Mouse (Mus musculus): ENCODE data around the gene Oxnad1. TPM values are rescaled to one million over a fixed set of nuclear protein-coding genes. Genes with fewer than 3 reads are reported as not detected.
"Not testable (repeated sequence)": the region's sequence is repeated elsewhere in the genome, so short reads cannot be mapped to it uniquely, and the experiment has no call there.

Gene Oxnad1
- polyA plus RNA-seq, 1 experiment from 2014 or later, result 29.0 TPM

DNA sequence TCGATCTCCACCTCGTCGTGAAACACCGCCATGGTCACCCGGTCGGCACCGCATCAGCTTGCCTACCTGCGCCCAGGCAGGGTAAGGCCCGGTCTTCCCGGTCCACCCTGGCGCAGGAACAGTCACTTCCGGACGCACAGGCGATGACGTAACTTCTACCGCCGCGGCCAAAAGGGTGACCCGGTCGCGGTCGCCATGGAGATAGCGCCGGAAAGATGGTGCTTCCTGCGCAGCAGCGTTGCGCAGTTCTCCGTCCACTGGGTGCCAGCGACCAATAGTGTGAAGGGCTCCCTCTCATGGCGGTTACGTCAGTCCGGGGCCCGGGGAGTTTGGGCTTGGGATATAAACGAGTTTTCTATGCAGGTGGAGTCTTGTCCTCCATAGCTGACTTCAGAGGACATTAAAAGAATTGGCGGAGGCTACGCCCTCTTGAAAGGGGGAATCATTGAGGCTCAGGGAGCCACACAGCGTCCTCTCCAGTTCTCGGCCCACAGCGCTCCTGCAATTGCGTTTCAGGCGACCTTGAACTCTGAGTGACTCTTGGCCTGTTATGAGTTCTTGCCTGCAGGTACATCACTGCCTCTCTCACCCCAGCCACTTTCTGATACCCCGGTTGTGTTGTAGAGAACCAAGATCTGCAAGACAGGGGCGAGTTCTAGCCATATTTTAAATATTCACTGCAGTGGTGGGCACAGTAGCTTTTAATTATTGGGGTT lies 470 bp downstream of the Oxnad1 start, which contains the start of gene Dph3:
Dph3 (minus strand) TSS at position 244 of the 716 bp plus-strand sequence.
- H3K4me3 ChIP-seq (ENCODE audit: low read length), result peak within 1 kb of the TSS; percentile 68
- H3K27me3 ChIP-seq (replicated peaks; ENCODE audit: control insufficient read depth, insufficient read depth, low read length), result no peaks in the 10 kb centered on the region
- under 1% methylated on average over 43 of the region's 43 CpGs for WGBS
- peak within 1 kb of the TSS; percentile 88 for H3K27ac ChIP-seq (ENCODE audit: low read depth, low read length)
- peaks cover 15% of the 10 kb centered on the region for H3K36me3 ChIP-seq (ENCODE audit: control insufficient read depth, insufficient read depth, low read length)
- H3K9me3 ChIP-seq (ENCODE audit: control insufficient read depth, low read length), result no peaks in the 10 kb centered on the region
- H3K4me1 ChIP-seq (ENCODE audit: control insufficient read depth, insufficient read depth, low read depth, low read length), result peaks cover 19% of the 10 kb centered on the region
- peak within 1 kb of the TSS; percentile 82 for H3K4me2 ChIP-seq (ENCODE audit: low read length)
- H3K9ac ChIP-seq (ENCODE audit: low read depth, low read length), result peak within 1 kb of the TSS; percentile 72
- ATAC-seq, result peak; percentile 99

DNA sequence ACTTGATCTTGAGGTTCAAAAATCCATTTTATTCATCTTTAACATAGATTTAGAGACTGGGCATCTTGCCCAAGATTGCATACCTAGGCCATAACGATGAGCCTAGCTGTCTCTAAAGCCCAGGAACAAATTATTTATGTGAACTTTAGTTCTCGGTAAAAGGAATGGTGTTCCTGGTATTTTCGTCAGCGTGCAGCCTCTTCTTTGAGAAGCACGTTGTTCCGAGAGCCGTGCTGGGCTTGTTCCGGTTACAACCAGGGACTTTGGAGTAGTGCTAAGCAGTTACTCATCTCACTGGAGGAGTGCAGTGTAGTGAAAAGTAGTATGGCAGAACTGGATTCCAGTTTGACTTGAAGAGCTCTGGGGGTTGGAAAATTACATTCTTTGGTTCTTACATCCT lies 1.1 kb downstream of the Oxnad1 start:
- Histone ChIP-seq H3K9me3 (ENCODE audit: control insufficient read depth, low read length) (no peaks in the 10 kb centered on the region), H3K27ac (ENCODE audit: low read depth, low read length) (peak overlapping the region; percentile 88; the same call in 1 of the 2 replicates), H3K4me1 (ENCODE audit: control insufficient read depth, insufficient read depth, low read depth, low read length) (peaks cover 19% of the 10 kb centered on the region), H3K36me3 (ENCODE audit: control insufficient read depth, insufficient read depth, low read length) (peaks cover 15% of the 10 kb centered on the region), H3K4me2 (ENCODE audit: low read length) (peak overlapping the region; percentile 82), H3K4me3 (ENCODE audit: low read length) (peak overlapping the region; percentile 68), H3K9ac (ENCODE audit: low read depth, low read length) (peak overlapping the region; percentile 72), H3K27me3 (replicated peaks; ENCODE audit: control insufficient read depth, insufficient read depth, low read length) (no peaks in the 10 kb centered on the region)
- no peak for ATAC-seq
- WGBS, result 27% methylated on average over 8 of the region's 8 CpGs

DNA sequence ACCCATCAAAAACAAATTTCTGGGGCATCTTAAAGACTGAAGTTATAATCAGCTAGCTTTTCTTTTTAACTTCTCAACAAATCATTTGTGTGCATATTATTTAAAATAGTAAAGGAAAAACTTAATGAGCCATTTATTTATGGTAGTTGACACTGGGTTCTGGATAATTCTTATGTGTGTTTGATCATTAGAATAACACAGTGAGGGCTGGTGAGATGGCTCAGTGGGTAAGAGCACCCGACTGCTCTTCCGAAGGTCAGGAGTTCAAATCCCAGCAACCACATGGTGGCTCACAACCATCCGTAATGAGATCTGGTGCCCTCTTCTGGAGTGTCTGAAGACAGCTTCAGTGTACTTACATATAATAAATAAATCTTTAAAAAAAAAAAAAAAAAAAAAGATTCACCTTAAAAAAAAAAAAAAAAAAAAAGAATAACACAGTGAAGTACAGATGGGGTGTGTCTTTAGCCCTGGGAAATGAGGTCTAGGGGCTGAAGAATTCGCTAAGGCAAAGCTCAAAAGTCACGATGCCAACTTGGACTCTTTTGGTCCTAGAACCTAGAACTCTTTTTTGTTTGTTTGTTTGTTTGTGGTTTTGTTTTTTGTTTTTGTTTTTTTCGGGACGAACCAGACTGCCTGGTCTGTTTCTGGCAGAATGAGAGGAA lies 2.5 kb downstream of the Oxnad1 start:
- not testable (repeated sequence) for H3K27me3 ChIP-seq (replicated peaks; ENCODE audit: control insufficient read depth, insufficient read depth, low read length); ATAC-seq; H3K4me2 ChIP-seq (ENCODE audit: low read length); H3K4me3 ChIP-seq (ENCODE audit: low read length); H3K9me3 ChIP-seq (ENCODE audit: control insufficient read depth, low read length); H3K27ac ChIP-seq (ENCODE audit: low read depth, low read length); H3K36me3 ChIP-seq (ENCODE audit: control insufficient read depth, insufficient read depth, low read length); H3K9ac ChIP-seq (ENCODE audit: low read depth, low read length)
- H3K4me1 ChIP-seq (ENCODE audit: control insufficient read depth, insufficient read depth, low read depth, low read length), result peaks cover 19% of the 10 kb centered on the region
- 92% methylated on average over 7 of the region's 7 CpGs for WGBS

DNA sequence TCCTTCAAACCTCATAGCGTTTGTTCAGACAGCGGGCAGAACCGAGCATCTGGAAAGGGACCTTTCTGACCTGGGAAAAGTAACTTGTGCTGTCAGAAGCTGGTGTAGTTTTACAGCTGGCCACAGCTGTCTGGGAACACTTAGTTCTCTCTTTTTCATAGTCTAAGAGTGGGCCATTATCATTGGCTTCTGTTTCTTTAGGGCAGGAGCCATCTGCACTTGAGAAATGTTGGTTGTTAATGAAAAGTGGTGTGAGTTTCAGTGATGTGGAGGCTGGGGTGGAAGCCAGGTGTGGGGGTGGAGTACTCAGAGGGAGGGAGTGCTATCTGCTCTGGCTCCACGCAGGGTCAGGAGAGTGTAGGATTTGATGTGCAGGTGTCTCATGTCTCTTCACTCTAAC lies 6.0 kb downstream of the Oxnad1 start:
- Histone ChIP-seq H3K36me3 (ENCODE audit: control insufficient read depth, insufficient read depth, low read length) (peaks cover 11% of the 10 kb centered on the region), H3K9me3 (ENCODE audit: control insufficient read depth, low read length) (no peaks in the 10 kb centered on the region), H3K27ac (ENCODE audit: low read depth, low read length) (no peak overlapping the region), H3K4me3 (ENCODE audit: low read length) (no peak overlapping the region), H3K9ac (ENCODE audit: low read depth, low read length) (no peak overlapping the region), H3K27me3 (replicated peaks; ENCODE audit: control insufficient read depth, insufficient read depth, low read length) (no peaks in the 10 kb centered on the region), H3K4me1 (ENCODE audit: control insufficient read depth, insufficient read depth, low read depth, low read length) (peaks cover 12% of the 10 kb centered on the region), H3K4me2 (ENCODE audit: low read length) (no peak overlapping the region)
- ATAC-seq, result no peak
- WGBS, result 82% methylated on average over 4 of the region's 4 CpGs

DNA sequence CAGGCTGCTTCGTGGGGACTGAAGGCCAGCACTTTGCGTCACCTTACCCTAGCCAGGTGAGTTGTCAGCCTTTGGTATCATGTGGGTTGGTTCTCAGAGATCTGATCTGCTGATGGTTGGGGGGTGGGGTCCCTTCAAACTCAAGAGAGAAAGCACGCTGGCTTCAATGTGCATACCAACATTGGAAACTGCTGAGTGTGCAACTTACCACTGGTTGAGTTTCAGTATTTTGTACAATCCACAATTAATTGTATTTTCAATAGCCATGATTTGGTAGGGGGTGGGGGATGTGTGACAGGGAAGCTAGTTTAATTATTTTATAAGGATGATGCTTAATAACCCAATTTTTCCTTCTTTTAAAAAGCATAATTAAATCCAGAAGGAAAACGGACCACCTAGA lies 6.5 kb downstream of the Oxnad1 start:
- Histone ChIP-seq H3K9me3 (ENCODE audit: control insufficient read depth, low read length) (no peaks in the 10 kb centered on the region), H3K4me2 (ENCODE audit: low read length) (no peak overlapping the region), H3K4me1 (ENCODE audit: control insufficient read depth, insufficient read depth, low read depth, low read length) (peaks cover 6% of the 10 kb centered on the region), H3K36me3 (ENCODE audit: control insufficient read depth, insufficient read depth, low read length) (peaks cover 13% of the 10 kb centered on the region), H3K9ac (ENCODE audit: low read depth, low read length) (no peak overlapping the region), H3K27ac (ENCODE audit: low read depth, low read length) (no peak overlapping the region), H3K4me3 (ENCODE audit: low read length) (no peak overlapping the region), H3K27me3 (replicated peaks; ENCODE audit: control insufficient read depth, insufficient read depth, low read length) (no peaks in the 10 kb centered on the region)
- no peak for ATAC-seq
- 91% methylated on average over 4 of the region's 4 CpGs for WGBS

DNA sequence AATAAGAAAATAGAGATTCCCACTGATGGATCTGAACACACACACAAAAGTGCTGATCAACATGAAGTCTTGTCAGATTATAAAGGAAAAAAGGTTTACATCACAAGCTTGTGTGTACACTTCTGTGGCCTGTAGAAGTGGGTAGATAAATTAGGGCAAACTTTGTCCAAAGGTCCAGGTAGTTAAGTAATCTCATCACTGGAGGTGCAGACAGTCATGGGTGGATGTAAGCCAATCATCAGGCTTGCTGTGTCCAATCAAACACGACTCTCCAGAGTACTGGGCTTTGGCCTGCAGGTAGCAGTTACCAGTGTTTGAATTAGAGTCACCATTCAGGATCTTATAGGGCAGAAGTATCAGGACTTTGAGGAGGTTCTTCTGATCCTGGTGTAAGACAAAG lies 7.8 kb downstream of the Oxnad1 start:
- 81% methylated on average over 1 of the region's 1 CpGs for WGBS
- Histone ChIP-seq H3K4me3 (ENCODE audit: low read length) (no peak overlapping the region), H3K27ac (ENCODE audit: low read depth, low read length) (no peak overlapping the region), H3K4me2 (ENCODE audit: low read length) (no peak overlapping the region), H3K9me3 (ENCODE audit: control insufficient read depth, low read length) (no peaks in the 10 kb centered on the region), H3K9ac (ENCODE audit: low read depth, low read length) (no peak overlapping the region; the same call in 1 of the 2 replicates), H3K27me3 (replicated peaks; ENCODE audit: control insufficient read depth, insufficient read depth, low read length) (no peaks in the 10 kb centered on the region), H3K36me3 (ENCODE audit: control insufficient read depth, insufficient read depth, low read length) (peaks cover 24% of the 10 kb centered on the region), H3K4me1 (ENCODE audit: control insufficient read depth, insufficient read depth, low read depth, low read length) (no peaks in the 10 kb centered on the region)
- ATAC-seq, result no peak

DNA sequence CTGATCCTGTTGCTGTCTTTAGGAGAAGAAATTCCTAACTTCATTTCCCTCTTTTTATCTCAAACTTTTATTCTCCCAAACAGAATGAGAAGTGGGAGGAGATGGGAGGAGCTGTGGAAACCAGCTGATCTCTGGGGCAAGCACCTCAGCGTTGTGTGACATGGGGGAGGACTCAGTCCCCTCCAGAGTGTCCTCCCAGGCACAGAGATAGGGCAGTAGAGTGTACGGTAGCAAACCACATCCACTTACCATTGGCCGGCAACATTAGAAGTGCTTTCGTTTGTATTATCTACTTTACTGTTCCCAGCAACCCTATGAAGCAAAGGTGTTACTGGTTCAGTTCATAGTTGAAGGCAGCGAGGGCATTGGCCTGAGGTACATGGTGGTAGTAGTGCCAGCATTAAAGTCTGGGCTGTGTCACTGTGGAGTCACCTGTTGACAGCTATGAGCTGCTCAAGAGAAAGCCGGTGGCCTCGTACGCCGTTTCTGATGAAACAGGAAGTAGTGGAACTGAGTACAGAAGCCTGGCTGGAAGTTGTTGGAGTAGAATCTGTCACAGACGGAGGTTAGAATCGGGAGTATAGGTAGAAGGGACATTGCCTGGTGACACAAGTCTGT lies 8.4 kb downstream of the Oxnad1 start:
- H3K27me3 ChIP-seq (replicated peaks; ENCODE audit: control insufficient read depth, insufficient read depth, low read length), result no peaks in the 10 kb centered on the region
- no peaks in the 10 kb centered on the region for H3K4me1 ChIP-seq (ENCODE audit: control insufficient read depth, insufficient read depth, low read depth, low read length)
- no peak overlapping the region for H3K4me3 ChIP-seq (ENCODE audit: low read length)
- H3K9me3 ChIP-seq (ENCODE audit: control insufficient read depth, low read length), result no peaks in the 10 kb centered on the region
- no peak overlapping the region; the same call in 1 of the 2 replicates for H3K9ac ChIP-seq (ENCODE audit: low read depth, low read length)
- H3K4me2 ChIP-seq (ENCODE audit: low read length), result no peak overlapping the region
- H3K36me3 ChIP-seq (ENCODE audit: control insufficient read depth, insufficient read depth, low read length), result peaks cover 24% of the 10 kb centered on the region
- H3K27ac ChIP-seq (ENCODE audit: low read depth, low read length), result no peak overlapping the region
- ATAC-seq, result no peak
- 92% methylated on average over 11 of the region's 11 CpGs for WGBS

DNA sequence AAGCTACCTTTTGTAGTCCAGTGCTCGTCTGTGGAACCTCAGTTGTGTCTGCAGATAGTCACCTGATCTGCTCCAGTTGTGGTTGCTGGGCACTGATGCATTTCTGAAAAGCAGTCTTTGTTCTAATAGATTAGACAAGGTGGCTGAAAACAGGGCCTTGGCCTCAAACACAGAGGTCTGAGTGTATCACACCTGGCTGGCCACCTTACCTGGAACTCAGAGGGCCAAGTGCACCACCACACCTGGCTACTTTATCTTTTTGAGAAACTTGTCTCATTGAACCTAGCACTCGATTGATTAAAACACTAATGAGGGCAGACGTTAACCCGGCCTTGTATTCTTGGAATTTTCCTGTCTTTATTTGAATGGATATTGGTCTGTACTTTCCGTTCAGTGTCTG lies 10.5 kb downstream of the Oxnad1 start:
- Histone ChIP-seq H3K9ac (ENCODE audit: low read depth, low read length) (no peak overlapping the region), H3K9me3 (ENCODE audit: control insufficient read depth, low read length) (no peaks in the 10 kb centered on the region), H3K27me3 (replicated peaks; ENCODE audit: control insufficient read depth, insufficient read depth, low read length) (no peaks in the 10 kb centered on the region), H3K4me2 (ENCODE audit: low read length) (no peak overlapping the region), H3K4me1 (ENCODE audit: control insufficient read depth, insufficient read depth, low read depth, low read length) (no peaks in the 10 kb centered on the region), H3K27ac (ENCODE audit: low read depth, low read length) (no peak overlapping the region), H3K36me3 (ENCODE audit: control insufficient read depth, insufficient read depth, low read length) (peaks cover 43% of the 10 kb centered on the region), H3K4me3 (ENCODE audit: low read length) (no peak overlapping the region)
- ATAC-seq, result no peak
- whole genome bisulfite sequencing, result 92% methylated on average over 5 of the region's 5 CpGs

DNA sequence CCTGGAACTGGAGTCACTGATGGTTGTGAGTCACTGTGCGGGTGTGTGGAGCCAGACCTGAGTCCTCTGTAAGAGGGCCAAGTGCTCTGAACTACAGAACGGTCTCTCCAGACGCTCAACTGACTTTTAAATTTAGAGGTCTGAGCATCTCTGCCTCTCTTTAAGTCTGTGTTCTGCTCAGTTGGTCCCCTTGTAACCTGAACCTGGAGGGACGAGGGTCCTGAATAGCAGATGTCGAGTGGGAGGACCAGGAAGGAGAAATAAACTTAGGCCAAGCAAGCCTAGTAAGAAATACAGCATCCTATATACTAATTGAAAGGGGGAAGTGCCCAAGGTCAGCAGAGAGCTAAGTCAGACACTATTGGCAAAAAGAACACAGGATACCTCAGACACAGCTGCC lies 11.6 kb downstream of the Oxnad1 start:
- Histone ChIP-seq H3K9me3 (ENCODE audit: control insufficient read depth, low read length) (no peaks in the 10 kb centered on the region), H3K9ac (ENCODE audit: low read depth, low read length) (no peak overlapping the region), H3K4me2 (ENCODE audit: low read length) (no peak overlapping the region), H3K27ac (ENCODE audit: low read depth, low read length) (no peak overlapping the region), H3K36me3 (ENCODE audit: control insufficient read depth, insufficient read depth, low read length) (peaks cover 47% of the 10 kb centered on the region), H3K4me1 (ENCODE audit: control insufficient read depth, insufficient read depth, low read depth, low read length) (no peaks in the 10 kb centered on the region), H3K27me3 (replicated peaks; ENCODE audit: control insufficient read depth, insufficient read depth, low read length) (no peaks in the 10 kb centered on the region), H3K4me3 (ENCODE audit: low read length) (no peak overlapping the region)
- WGBS, result 90% methylated on average over 5 of the region's 5 CpGs
- no peak for ATAC-seq

Data from hindbrain, embryonic 16.5 days (tissue).